Comparison of ENCODE assay signal across 24 mouse cellular contexts in genomic region chr1:171748127-171748969, GRCm38 (mm10). TPM values are rescaled to one million over a fixed set of nuclear protein-coding genes. Genes with fewer than 3 reads are reported as not detected.
"Had no signal": no experiment of that assay in that cellular context is flagged by ENCODE, and none has a peak within 500 bp of the region (broad histone marks: within the 10 kb centered on the region; RNA-seq: fewer than 3 reads in every experiment).

No protein-coding gene starts in this region.

- DNase-seq: gastrocnemius, adult 2 months; gastrocnemius, postnatal 10 days; gastrocnemius, postnatal 36 days; heart, adult 2 months; heart, postnatal 14 days; heart, postnatal 36 days; kidney, adult 18-20 months; kidney, adult 8-10 months; kidney, postnatal 10 days; kidney, postnatal 25 days; kidney, postnatal 4 days; liver; liver, embryonic 13.5 days had no signal

- H3K4me3 ChIP-seq: gastrocnemius, adult 2 months; heart, adult 2 months; heart, embryonic 13.5 days; heart, embryonic 15.5 days; hindbrain, embryonic 13.5 days; layer of hippocampus, adult 2 months; left cerebral cortex, adult 2 months; limb, embryonic 10.5 days; limb, embryonic 12.5 days; liver, embryonic 13.5 days had no signal

- ATAC-seq: hindbrain, postnatal 0 days; intestine, embryonic 16.5 days had no signal

- H3K9me3 ChIP-seq: heart, embryonic 13.5 days; heart, embryonic 15.5 days; hindbrain, embryonic 13.5 days; limb, embryonic 10.5 days; limb, embryonic 12.5 days; liver, embryonic 13.5 days had no signal

- H3K4me2 ChIP-seq: heart, embryonic 11.5 days; heart, embryonic 13.5 days; heart, embryonic 15.5 days; hindbrain, embryonic 13.5 days; limb, embryonic 12.5 days; liver, embryonic 11.5 days; liver, embryonic 13.5 days had no signal

- H3K27me3 ChIP-seq: heart, embryonic 13.5 days; heart, embryonic 15.5 days; hindbrain, embryonic 13.5 days; limb, embryonic 12.5 days; liver, embryonic 13.5 days had no signal

- H3K4me1 ChIP-seq: heart, embryonic 13.5 days; heart, embryonic 15.5 days; hindbrain, embryonic 13.5 days; limb, embryonic 10.5 days; limb, embryonic 12.5 days; liver, embryonic 13.5 days had no signal

- H3K9ac ChIP-seq: heart, embryonic 13.5 days; heart, embryonic 15.5 days; hindbrain, embryonic 13.5 days; limb, embryonic 12.5 days; liver, embryonic 13.5 days had no signal

- H3K36me3 ChIP-seq: heart, embryonic 13.5 days; heart, embryonic 15.5 days; hindbrain, embryonic 13.5 days; limb, embryonic 10.5 days; limb, embryonic 12.5 days; liver, embryonic 13.5 days had no signal

- H3K27ac ChIP-seq: gastrocnemius, adult 2 months; heart, adult 2 months; heart, embryonic 13.5 days; heart, embryonic 15.5 days; hindbrain, embryonic 13.5 days; hindbrain, postnatal 0 days; layer of hippocampus, adult 2 months; left cerebral cortex, adult 2 months; limb, embryonic 10.5 days; limb, embryonic 12.5 days; liver, embryonic 13.5 days had no signal

RNA-seq across cellular contexts. Expression of gene Slamf1, which starts 18.6 kb away (rescaled TPM):
- total RNA-seq: gastrocnemius, adult 2 months had no signal
